Mouse (Mus musculus): ENCODE measurements around the gene Hnrnpll. TPM values are rescaled to one million over a fixed set of nuclear protein-coding genes. Genes with fewer than 3 reads are reported as not detected.
"Not testable (repeated sequence)": the region's sequence is repeated elsewhere in the genome, so short reads cannot be mapped to it uniquely, and the experiment has no call there.

Gene Hnrnpll
- polyA plus RNA-seq, 1 experiment from 2014 or later, result 83.4 TPM

- Histone ChIP-seq H3K9me3 (no peaks in the 10 kb centered on the region), H3K36me3 (replicated peaks) (no peaks in the 10 kb centered on the region), H3K4me3 (peak overlapping the region; percentile 21; the same call in 1 of the 2 replicates), H3K27me3 (replicated peaks; ENCODE audit: low read depth, poor library complexity, severe bottlenecking) (peaks cover 29% of the 10 kb centered on the region; the same call in 1 of the 2 replicates), H3K27ac (replicated peaks) (0 out of 2 replicates have a peak overlapping the region, but pooled peaks have one; percentile 2), H3K4me1 (peaks cover 47% of the 10 kb centered on the region)
- WGBS, result 18% methylated on average over 15 of the region's 15 CpGs
- peak; percentile 61 for DNase-seq (ENCODE audit: low spot score)
These were observed 52.2 kb downstream of the Hnrnpll start for GRCm38 (mm10) chr17:80009926-80010325.

GRCm38 (mm10) chr17:80008847-80009246 lies 53.3 kb downstream of the Hnrnpll start:
- H3K27ac ChIP-seq (replicated peaks), result peak overlapping the region; percentile 14; the same call in 1 of the 2 replicates
- WGBS, result 49% methylated on average over 5 of the region's 5 CpGs

GRCm38 (mm10) chr17:80004345-80005239 lies 57.5 kb downstream of the Hnrnpll start:
- 53% methylated on average over 17 of the region's 17 CpGs for WGBS
- no peaks in the 10 kb centered on the region for H3K36me3 ChIP-seq (replicated peaks)
- no peak overlapping the region for H3K27ac ChIP-seq (replicated peaks)
- H3K4me1 ChIP-seq, result peaks cover 38% of the 10 kb centered on the region
- H3K9me3 ChIP-seq, result no peaks in the 10 kb centered on the region
- H3K4me3 ChIP-seq, result no peak overlapping the region
- H3K27me3 ChIP-seq (replicated peaks; ENCODE audit: low read depth, poor library complexity, severe bottlenecking), result 0 out of 2 replicates have a peak, but pooled peaks cover 19% of the 10 kb centered on the region
- DNase-seq (ENCODE audit: low spot score), result peak; percentile 72

More at GRCm38 (mm10) chr17:80008847-80009246, 53.3 kb downstream of the Hnrnpll start:
- Histone ChIP-seq H3K36me3 (replicated peaks) (no peaks in the 10 kb centered on the region), H3K4me3 (no peak overlapping the region), H3K27me3 (replicated peaks; ENCODE audit: low read depth, poor library complexity, severe bottlenecking) (peaks cover 29% of the 10 kb centered on the region; the same call in 1 of the 2 replicates), H3K9me3 (no peaks in the 10 kb centered on the region), H3K4me1 (peaks cover 47% of the 10 kb centered on the region)
- DNase-seq (ENCODE audit: low spot score), result peak; percentile 37

- Histone ChIP-seq H3K4me1 (peaks cover 31% of the 10 kb centered on the region), H3K27me3 (replicated peaks; ENCODE audit: low read depth, poor library complexity, severe bottlenecking) (0 out of 2 replicates have a peak, but pooled peaks cover 16% of the 10 kb centered on the region)
- not testable (repeated sequence) for H3K36me3 ChIP-seq (replicated peaks); H3K4me3 ChIP-seq; DNase-seq (ENCODE audit: low spot score); H3K9me3 ChIP-seq; H3K27ac ChIP-seq (replicated peaks)
- 92% methylated on average over 3 of the region's 3 CpGs for WGBS
These were observed 58.3 kb downstream of the Hnrnpll start for GRCm38 (mm10) chr17:80003851-80004250.

DNA sequence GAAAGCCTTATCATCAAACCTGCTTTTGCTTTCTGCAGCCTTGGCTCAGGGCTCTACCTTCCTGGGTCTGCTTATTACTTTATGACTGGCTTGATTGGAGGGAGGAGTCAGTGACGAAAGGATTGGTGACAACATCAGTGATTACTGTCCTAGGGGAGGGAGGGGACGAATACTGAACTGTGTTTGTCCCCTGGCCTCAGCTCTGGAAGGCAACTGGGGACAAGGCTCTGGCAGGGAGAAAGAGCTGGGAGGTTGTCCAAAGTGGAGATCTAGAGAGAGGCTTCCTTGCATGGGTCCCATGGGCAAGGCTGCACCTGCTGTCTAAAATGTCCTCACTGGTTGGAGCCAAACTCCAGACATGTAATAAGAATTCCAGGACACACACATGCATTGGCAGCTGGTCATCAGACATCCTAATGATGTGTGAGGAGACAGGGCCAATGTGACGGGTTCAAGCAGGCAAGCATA lies 59.7 kb downstream of the Hnrnpll start:
- Histone ChIP-seq H3K27ac (replicated peaks) (no peak overlapping the region), H3K27me3 (replicated peaks; ENCODE audit: low read depth, poor library complexity, severe bottlenecking) (0 out of 2 replicates have a peak, but pooled peaks cover 12% of the 10 kb centered on the region), H3K9me3 (no peaks in the 10 kb centered on the region), H3K4me3 (no peak overlapping the region), H3K4me1 (peaks cover 18% of the 10 kb centered on the region), H3K36me3 (replicated peaks) (no peaks in the 10 kb centered on the region)
- no peak for DNase-seq (ENCODE audit: low spot score)
- 79% methylated on average over 3 of the region's 3 CpGs for WGBS

DNA sequence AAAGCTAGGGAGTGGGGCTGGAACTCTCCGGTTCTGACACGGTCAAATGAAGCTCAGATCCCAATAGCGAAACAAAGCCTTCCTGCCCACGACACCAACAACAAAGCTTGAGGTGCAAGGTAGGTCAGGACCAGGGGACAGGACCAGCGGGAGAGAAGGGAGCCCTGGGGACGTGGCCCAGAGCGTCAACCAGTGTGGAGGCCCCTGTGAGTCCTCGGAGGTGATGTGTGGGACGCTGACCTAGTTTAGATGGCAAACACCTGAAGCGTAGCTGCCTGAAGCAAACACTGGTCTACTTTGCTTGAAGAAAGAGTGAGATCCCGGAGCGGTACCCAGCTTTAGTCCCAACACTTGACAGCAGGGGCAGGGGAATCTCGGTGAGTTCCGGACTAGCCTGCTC lies 62.5 kb downstream of the Hnrnpll start:
- Histone ChIP-seq H3K9me3 (no peaks in the 10 kb centered on the region), H3K4me1 (no peaks in the 10 kb centered on the region), H3K36me3 (replicated peaks) (no peaks in the 10 kb centered on the region), H3K27ac (replicated peaks) (no peak overlapping the region), H3K27me3 (replicated peaks; ENCODE audit: low read depth, poor library complexity, severe bottlenecking) (no peaks in the 10 kb centered on the region), H3K4me3 (no peak overlapping the region)
- DNase-seq (ENCODE audit: low spot score), result no peak
- WGBS, result 92% methylated on average over 14 of the region's 14 CpGs

DNA sequence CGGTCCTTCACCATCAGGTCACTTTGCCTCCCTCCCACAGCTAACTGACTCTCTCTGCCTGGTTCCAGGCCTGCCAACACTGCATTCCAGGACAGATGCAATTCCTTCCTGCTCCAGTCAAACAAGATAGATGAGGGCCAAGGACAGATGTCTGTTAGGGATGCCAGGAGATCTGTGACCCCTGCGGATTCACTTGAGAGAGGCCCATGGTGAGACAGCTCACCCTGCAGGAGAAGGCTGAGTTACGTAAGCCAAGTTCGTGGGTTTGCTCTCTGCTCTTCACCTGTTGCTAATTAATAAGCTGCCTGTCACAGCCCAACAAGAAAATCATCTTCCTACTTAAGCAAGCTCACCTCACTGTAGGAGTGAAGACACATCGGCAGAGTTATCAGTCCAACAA lies 63.1 kb downstream of the Hnrnpll start:
- H3K27ac ChIP-seq (replicated peaks), result no peak overlapping the region
- DNase-seq (ENCODE audit: low spot score), result no peak
- H3K4me1 ChIP-seq, result no peaks in the 10 kb centered on the region
- no peaks in the 10 kb centered on the region for H3K9me3 ChIP-seq
- H3K27me3 ChIP-seq (replicated peaks; ENCODE audit: low read depth, poor library complexity, severe bottlenecking), result no peaks in the 10 kb centered on the region
- no peaks in the 10 kb centered on the region for H3K36me3 ChIP-seq (replicated peaks)
- no peak overlapping the region for H3K4me3 ChIP-seq
- 86% methylated on average over 5 of the region's 5 CpGs for WGBS

DNA sequence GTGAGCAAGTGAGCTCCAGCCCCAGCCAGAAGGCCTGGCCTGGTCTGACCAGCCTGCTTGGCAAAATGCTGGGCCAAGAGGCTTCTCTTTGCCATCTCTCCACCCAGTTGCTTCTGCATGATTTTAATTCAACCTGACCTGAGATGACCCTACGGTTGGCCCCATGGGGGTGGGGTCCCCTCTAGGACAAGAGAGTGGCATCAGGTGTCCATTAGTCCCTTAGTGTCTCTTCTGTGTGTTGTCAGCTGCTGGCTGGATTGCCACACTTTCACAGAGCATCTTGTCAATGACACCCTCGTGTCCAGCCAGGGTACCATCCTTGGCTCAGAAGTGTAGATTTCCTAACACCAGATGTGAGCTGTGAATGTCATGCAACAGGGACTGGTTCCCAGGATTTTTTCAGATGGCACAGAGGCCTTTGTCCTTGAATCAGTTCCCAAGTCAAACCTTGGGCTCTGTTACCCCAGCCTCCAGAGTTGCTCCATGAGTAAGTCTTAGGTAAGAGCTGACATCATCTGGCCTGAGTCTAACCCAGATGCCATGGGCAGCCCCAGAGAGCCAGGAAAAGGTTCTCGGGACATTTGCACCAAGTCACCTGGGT lies 66.9 kb downstream of the Hnrnpll start:
- Histone ChIP-seq H3K4me3 (no peak overlapping the region), H3K4me1 (no peaks in the 10 kb centered on the region), H3K9me3 (no peaks in the 10 kb centered on the region), H3K27me3 (replicated peaks; ENCODE audit: low read depth, poor library complexity, severe bottlenecking) (no peaks in the 10 kb centered on the region), H3K27ac (replicated peaks) (no peak overlapping the region), H3K36me3 (replicated peaks) (no peaks in the 10 kb centered on the region)
- DNase-seq (ENCODE audit: low spot score), result no peak
- 82% methylated on average over 3 of the region's 3 CpGs for WGBS

GRCm38 (mm10) chr17:79992114-79992513 lies 70.0 kb downstream of the Hnrnpll start:
- H3K4me3 ChIP-seq, result no peak overlapping the region
- no peaks in the 10 kb centered on the region for H3K27me3 ChIP-seq (replicated peaks; ENCODE audit: low read depth, poor library complexity, severe bottlenecking)
- no peaks in the 10 kb centered on the region for H3K9me3 ChIP-seq
- H3K36me3 ChIP-seq (replicated peaks), result no peaks in the 10 kb centered on the region
- H3K27ac ChIP-seq (replicated peaks), result no peak overlapping the region
- 87% methylated on average over 3 of the region's 3 CpGs for WGBS
- H3K4me1 ChIP-seq, result no peaks in the 10 kb centered on the region
- no peak for DNase-seq (ENCODE audit: low spot score)

GRCm38 (mm10) chr17:79991166-79991958 lies 70.8 kb downstream of the Hnrnpll start:
- WGBS, result 84% methylated on average over 12 of the region's 12 CpGs
- Histone ChIP-seq H3K4me1 (no peaks in the 10 kb centered on the region), H3K36me3 (replicated peaks) (no peaks in the 10 kb centered on the region), H3K27me3 (replicated peaks; ENCODE audit: low read depth, poor library complexity, severe bottlenecking) (no peaks in the 10 kb centered on the region), H3K4me3 (no peak overlapping the region), H3K27ac (replicated peaks) (no peak overlapping the region), H3K9me3 (no peaks in the 10 kb centered on the region)
- no peak for DNase-seq (ENCODE audit: low spot score)

DNA sequence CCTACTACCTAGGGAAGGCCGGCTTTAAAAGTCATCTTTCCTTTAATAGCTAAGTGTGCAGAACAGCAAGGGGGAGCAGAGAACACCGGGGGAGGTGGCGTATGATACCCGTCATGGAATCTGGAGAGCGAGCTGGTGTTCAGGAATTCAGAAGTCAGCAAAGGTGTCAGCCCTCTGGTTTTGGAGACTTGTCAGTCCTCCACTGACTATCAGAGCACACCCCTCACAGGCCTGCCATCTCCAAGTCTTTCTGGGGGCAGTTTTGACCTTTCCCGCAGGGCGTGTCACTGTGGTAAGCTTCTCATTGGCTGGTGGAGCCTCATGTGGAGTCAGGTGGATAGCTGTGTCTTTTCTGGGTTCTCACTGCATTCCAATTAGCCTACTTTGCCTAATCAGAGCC lies 72.0 kb downstream of the Hnrnpll start:
- DNase-seq (ENCODE audit: low spot score), result no peak
- Histone ChIP-seq H3K27ac (replicated peaks) (no peak overlapping the region), H3K9me3 (no peaks in the 10 kb centered on the region), H3K36me3 (replicated peaks) (no peaks in the 10 kb centered on the region), H3K4me1 (no peaks in the 10 kb centered on the region), H3K4me3 (no peak overlapping the region), H3K27me3 (replicated peaks; ENCODE audit: low read depth, poor library complexity, severe bottlenecking) (no peaks in the 10 kb centered on the region)
- 88% methylated on average over 7 of the region's 7 CpGs for WGBS

DNA sequence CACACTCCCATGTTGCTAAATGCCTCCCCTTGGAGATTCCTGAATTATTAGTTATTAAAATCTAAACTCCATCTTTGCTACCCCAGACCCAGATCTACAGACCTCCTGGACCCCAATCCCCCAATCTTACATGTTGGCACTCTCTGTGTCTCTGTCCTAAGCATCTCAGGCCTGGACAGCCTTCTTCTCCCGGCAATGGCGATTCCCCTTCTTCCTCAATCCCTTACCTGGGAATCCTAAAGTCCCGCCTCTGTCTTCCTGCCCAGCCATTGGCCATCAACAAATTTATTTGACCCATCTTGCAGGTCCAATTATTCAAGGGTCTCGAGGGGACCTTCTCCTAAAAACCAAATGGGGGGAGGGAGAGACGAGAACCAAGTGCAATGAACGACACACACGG lies 77.7 kb downstream of the Hnrnpll start:
- no peak for DNase-seq (ENCODE audit: low spot score)
- Histone ChIP-seq H3K9me3 (peaks cover 2% of the 10 kb centered on the region; the same call in 1 of the 2 replicates), H3K36me3 (replicated peaks) (no peaks in the 10 kb centered on the region), H3K4me1 (peaks cover 40% of the 10 kb centered on the region), H3K27me3 (replicated peaks; ENCODE audit: low read depth, poor library complexity, severe bottlenecking) (no peaks in the 10 kb centered on the region), H3K4me3 (no peak overlapping the region), H3K27ac (replicated peaks) (no peak overlapping the region)
- 93% methylated on average over 7 of the region's 7 CpGs for WGBS

Data from embryonic facial prominence, embryonic 10.5 days (tissue).